Mouse (Mus musculus) CH12.LX (cell line): ENCODE measurements around the gene Psd.

Experiments used
- BHLHE40 ChIP-seq: IDR thresholded peaks from 2 replicates; pipeline ENCODE4 v1.6.1; 2011; ENCODE audit warnings: mild to moderate bottlenecking, low read depth, low read length, improper control_type of control experiment
- CTCF ChIP-seq, 2 experiments: IDR thresholded peaks in 1 of 2; conservative IDR thresholded peaks in 1 of 2; 2 replicates each; pipeline ENCODE4 v1.5.1; 2011 to 2012; ENCODE audit warnings: low read depth in 2 of 2, low read length in 2 of 2, improper control_type of control experiment in 1 of 2, inconsistent platforms in 1 of 2, mild to moderate bottlenecking in 1 of 2, moderate library complexity in 1 of 2
- KAT2A ChIP-seq: IDR thresholded peaks from 2 replicates; pipeline ENCODE4 v1.6.1; 2012; ENCODE audit warnings: low read length, improper control_type of control experiment, inconsistent platforms; ENCODE audit not compliant: insufficient replicate concordance
- MYC ChIP-seq: IDR thresholded peaks from 2 replicates; pipeline ENCODE4 v1.6.1; 2011; ENCODE audit warnings: low read depth, mild to moderate bottlenecking, improper control_type of control experiment, low read length
- POLR2A ChIP-seq: IDR thresholded peaks from 2 replicates; pipeline ENCODE4 v1.6.1; 2011; ENCODE audit warnings: low read depth, mild to moderate bottlenecking, improper control_type of control experiment, low read length
- POLR2AphosphoS2 ChIP-seq: IDR thresholded peaks from 2 replicates; pipeline ENCODE4 v1.6.1; 2011; ENCODE audit warnings: low read depth, low read length, improper control_type of control experiment
- TCF12 ChIP-seq: IDR thresholded peaks from 2 replicates; pipeline ENCODE4 v1.6.1; 2014; ENCODE audit warnings: low read depth, mild to moderate bottlenecking, inconsistent platforms, low read length, improper control_type of control experiment
- USF1 ChIP-seq: IDR thresholded peaks from 2 replicates; pipeline ENCODE4 v1.6.1; 2014; ENCODE audit warnings: low read depth, mild to moderate bottlenecking, inconsistent platforms, low read length, improper control_type of control experiment
- USF2 ChIP-seq: conservative IDR thresholded peaks from 2 replicates; pipeline ENCODE4 v1.6.1; 2011; ENCODE audit warnings: low read depth, low read length, improper control_type of control experiment

DNA sequence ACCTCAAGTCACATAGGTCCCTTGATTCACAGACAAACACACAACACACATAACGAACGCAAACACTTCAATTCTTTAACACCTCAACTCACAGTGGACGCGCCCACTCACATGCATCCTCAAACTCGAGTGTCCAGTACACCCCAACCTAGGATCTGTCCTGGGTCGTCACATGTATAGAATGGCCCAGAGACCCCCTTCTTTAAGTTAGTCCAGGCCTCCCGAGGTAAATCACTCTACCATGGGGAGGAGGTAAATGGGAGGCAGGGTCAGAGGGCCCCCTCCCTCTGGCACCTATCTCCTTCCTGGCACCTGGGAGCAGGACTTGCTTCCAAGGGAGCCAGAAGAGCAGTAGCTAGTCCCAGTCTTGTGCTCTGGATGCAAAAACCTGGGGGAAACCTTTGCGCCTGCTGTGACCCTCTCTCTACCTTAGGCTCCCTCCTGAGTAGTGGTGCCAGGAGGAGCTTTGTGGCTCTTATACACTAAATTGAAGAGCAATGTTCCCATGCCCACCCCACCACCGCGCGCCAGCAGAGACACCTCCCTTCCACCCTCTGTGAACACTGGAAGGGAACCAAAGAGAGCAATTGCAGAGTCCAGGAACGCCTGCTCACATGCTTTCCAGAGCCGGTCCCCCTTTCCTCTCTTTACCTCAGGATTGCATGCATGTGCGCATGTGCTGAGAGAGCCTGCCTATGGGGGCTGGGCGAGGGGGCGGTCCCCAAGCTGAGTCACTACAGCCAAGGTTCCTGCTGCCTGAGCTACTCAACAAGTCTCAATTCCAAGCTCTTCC is 8.2 kb downstream of the Psd start:
- no peak for TF ChIP-seq KAT2A
- no peak for TF ChIP-seq MYC
- TF ChIP-seq POLR2AphosphoS2 = no peak
- no peak for TF ChIP-seq CTCF (conservative IDR thresholded peaks at IDR 0.05 in 1 of 2, IDR thresholded peaks at IDR 0.05 in 1 of 2; ENCODE audit: low read depth in 2 of 2, low read length in 2 of 2)
- no peak for TF ChIP-seq USF2
- TF ChIP-seq USF1 = no peak
- no peak for TF ChIP-seq BHLHE40
- TF ChIP-seq TCF12 = no peak
- TF ChIP-seq POLR2A = no peak
